Mouse (Mus musculus) thymus, adult 2 months (tissue): ENCODE results near the gene Rnase4.

Source experiments
- CTCF ChIP-seq: fragments of 200-500 bp; IDR thresholded peaks from 2 replicates; pipeline ENCODE4 v1.5.1; 2012; ENCODE audit warnings: mild to moderate bottlenecking, control low read depth, low read length, moderate library complexity, borderline replicate concordance; ENCODE audit not compliant: control insufficient read depth, poor library complexity, insufficient read depth; ENCODE audit errors: extremely low read depth
- POLR2A ChIP-seq: fragments of 200-500 bp; IDR thresholded peaks from 2 replicates; pipeline ENCODE4 v1.6.1; 2012; ENCODE audit warnings: mild to moderate bottlenecking, low read length, control low read depth, moderate library complexity; ENCODE audit not compliant: control insufficient read depth, poor library complexity, insufficient read depth; ENCODE audit errors: extremely low read depth

- no peak for TF ChIP-seq CTCF
- no peak for TF ChIP-seq POLR2A
Observed at GRCm38 (mm10) chr14:51087762-51088161, 3.1 kb upstream of the Rnase4 start.
